Mouse (Mus musculus) frontal cortex, postnatal 14 days (tissue): ENCODE results near the gene Patj.

Experiments used
- DNase-seq, 2 experiments: peaks; one replicate each; pipeline ENCODE4 v3.0.0; 2022; ENCODE audit warnings: low spot score in 2 of 2

Gene Patj

DNA sequence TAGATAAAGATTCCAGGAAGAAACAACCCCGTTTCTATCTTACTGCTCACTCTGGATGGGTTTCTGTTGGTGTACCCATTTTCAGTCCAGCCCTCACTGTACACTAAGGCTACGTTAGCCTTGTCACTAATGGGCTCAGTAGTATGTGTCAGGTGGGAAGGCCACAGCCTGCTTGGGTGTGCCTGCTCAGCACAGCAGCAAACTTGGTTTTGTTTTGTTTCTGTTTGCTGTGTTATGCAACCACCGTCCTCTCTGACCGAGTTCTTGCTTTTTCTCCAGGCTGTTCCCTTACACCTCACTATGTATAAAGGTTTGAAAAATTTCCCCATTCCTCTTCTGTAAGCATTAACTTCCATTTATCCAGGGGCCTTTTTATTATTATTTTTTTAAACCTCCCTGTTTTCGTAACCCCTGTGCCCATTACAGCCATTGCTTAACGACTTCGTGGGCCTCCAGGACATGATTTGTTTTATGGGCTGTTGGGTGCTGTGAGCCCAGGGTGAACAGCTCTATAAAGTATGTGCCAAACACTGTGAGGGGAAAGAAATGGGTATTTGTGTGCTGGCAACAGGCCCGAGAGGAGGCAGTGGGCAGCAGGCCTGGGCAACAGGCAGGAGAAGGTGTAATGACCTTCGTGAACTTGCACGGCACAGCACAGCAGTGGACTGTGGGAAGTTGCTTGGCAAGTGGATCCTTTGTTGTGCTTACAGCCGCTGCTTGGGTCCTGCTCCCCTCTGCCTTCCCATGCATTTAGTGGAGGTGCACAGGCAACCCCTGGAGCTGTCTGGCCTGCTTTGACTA lies 113.1 kb downstream of the Patj start:
- no peak for DNase-seq

DNA sequence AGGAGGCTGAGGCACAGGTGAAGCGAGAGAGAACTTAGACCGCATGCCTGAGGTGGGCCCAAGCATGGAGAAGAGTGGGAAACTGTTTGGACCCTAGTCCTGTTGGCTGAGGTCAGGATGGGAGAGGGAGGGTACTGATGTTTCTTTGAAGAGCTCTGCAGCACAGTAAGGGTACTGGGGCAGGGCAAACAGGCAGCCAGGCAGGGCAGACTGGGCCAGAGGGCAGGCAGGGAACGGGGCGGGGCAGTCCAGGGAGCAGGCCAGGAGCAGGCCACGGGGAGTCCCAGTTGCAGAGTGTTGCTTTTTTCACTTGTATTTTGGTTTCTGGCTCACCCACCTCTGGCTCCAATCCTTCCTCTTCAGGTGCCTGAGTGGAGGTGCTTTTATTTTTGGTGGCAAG lies 114.4 kb downstream of the Patj start:
- no peak for DNase-seq

DNA sequence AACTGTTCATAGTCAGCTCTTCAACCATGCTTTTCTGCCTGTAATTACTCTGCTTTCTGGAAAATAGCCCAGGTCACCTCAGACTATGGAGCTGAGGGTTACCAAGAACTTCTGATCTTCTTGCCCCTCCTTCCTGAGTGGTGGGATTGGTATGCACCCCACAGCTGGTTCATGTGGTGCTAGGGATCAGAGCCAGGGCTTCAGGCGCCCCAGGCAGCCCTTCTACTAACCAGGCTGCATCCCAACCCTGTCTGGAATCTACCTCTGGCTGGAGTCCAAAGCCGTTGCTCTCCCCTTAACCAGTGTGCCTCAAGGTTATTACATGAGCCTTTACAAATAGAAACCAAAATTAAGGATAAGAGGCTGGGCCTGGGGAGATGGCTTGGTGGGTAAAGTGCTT lies 115.7 kb downstream of the Patj start:
- no peak for DNase-seq

DNA sequence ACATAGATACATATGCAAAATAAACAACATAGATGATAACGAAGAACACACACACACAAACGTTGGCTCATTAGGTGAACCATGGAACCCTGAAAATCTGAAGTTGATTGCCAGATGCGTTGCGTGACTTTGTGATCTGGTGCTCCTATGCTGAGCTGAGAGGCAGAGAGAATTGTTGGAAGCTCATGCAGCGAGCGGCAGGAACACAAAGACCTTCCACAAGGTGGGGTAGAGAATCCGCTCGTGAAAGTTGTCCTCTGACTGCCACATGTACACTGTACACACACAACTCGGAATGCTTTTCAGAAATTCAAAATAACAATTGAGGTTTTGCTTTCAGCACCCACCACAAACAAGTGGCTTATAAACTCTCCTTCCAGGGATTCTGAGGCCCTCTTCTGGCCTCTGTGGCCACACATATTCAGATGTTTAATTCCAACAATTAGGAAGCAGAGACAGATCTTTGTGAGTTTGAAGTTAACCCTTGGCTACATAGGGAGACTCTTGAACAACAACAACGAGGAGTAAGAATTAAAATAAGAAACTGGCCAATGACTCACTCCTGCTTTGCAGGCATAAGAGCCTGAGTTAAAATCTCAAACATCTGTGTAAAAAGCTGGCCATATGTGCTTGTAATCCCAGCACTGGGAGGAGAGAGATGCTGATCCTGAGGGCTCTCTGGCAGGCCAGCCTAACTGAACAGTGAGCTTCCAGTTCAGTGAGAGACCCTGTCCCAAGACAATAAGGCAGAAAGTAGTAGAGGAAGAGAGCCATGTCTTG lies 116.6 kb downstream of the Patj start:
- no peak for DNase-seq

DNA sequence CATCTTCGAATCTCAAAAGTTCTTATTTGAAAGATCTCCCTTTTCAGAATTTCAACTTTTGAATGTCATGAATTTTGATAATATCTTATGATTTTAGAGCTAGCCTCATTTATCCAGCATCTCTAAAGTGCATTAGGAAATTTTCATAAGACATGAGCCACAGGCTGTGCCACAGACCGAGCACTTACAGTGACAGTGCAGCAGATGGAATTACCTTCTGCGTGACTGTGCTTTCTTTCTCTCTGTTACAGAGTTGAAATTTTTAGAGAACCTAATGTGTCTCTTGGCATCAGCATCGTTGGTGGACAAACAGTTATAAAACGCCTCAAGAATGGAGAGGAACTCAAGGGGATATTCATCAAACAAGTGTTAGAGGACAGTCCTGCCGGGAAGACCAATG lies 124.9 kb downstream of the Patj start:
- DNase-seq: no peak

DNA sequence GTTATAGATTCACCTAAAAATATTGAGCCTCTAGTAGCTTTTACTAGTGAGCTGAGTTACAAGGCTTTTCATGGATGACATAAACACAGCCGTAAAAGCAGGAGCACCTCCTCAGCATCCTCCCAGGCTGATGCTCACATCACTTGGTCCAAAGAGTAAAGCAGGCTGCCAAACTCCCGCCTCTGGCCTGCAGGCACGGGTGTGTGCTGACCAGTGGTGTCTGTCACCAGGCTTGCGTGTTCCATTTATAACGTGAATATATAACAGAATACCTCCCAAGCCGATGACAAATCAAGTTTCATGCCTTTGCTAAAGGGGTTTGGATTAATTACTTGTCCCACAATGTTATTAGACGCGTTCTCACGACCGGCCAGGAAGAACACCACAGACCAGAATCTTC lies 128.9 kb downstream of the Patj start:
- DNase-seq: no peak

DNA sequence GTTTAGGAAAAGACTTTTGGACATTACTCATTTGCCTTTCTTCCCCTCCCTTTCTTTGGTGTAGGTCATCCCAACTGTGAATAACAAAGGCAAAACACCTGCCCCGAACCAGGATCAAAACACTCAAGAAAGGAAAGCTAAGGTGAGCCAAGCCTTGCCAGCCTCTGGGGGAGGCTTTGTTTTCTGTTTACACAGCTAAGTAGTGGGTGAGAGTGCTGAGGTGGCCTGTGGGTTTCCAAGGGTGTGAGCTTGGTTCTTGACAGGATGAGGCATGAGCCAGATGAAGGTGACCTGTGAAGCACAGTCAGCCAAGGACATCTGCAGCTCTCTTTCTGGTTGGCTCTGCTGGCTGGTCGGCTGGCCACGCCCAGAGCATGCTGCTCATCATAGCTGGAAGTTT lies 139.9 kb downstream of the Patj start:
- no peak for DNase-seq

DNA sequence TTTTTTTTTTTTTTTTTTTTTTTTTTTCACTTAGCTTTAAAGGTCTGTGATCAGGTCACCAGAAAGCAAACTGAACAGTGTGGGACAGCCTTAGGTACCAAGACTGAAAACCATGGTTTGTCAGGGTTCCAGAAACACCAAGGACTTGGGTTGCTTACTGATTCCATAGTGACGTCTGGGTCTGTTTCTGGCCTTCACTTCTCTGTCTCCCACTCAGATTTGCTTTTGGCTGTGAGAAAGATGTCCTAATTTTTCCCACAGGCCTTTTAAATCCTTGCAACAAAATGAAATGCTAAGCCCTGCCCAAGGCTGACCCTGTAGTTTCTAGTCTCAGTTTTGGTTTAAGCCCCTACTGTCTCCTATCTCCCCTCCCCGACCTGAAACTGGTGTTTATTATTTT lies 146.0 kb downstream of the Patj start:
- no peak for DNase-seq

DNA sequence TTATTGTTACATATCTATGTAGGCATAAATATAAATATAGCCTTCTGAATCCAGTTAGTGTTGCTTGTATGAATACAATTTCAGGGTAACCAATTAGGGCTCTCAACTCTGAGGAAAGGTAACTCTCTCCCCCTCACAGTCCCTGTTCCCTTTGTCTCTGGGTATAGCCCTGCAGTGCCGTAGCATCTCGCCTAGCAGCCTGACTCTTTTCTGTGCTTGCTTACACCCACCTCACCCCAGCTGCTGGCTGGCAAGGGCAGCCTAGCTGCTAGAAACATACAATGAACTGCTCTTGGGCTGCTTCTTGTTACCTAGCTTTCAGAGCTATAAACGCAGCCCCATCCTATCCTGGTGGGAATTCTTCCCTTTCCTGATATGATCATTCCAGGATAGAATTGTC lies 147.4 kb downstream of the Patj start:
- DNase-seq: no peak

DNA sequence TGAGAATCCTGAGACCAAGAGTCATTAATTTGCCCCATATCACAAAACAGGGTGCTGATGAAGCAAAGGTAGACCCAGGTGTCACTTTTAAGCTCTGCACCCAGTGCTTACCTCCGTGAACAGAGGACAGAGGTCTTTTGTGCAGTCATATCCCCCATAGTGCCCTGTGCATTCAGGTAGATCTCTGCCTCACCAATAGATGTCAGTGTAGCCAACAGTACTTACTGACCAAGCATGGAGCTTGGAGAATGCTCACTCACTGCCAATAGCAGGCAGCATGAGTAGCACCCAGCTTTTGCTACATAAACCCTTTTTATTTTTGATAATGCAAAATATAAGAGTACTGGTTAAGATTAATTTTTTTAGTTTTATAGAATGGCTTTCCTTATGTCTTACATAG lies 149.8 kb downstream of the Patj start:
- DNase-seq: no peak

DNA sequence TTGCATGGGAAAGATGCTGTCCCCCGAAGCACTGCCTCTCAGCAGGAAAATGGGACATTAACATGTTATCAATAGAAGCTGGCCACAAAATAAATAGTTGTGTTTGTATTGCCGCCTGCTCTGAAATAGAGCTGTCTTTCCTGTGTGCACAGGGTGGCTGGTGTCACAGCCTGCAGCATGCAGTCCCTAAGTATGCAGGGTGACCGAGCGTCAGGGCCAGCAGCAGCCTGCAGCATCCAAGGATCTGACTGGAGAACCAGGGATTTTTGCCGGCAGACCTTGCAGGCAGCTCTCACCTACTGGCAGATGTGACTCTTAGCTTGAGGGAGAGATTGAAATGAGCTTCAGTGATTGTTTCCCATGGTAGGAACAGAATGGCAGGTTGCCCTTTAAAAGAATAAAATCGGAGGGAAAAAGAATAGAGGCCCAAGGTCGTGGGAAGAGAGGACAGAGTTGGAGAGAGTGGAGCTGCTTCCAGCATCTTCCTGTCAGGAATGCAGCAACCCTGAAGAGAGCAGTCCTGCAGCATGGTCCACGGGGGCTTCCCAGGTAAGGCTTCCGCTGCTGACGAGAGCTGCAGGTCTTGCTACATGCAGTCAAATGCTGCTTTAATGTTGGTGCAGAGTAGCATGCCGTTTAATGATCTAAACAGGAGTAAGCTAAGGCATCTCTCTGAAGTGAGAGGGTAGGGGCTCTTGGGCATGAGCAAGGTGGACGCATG lies 151.0 kb downstream of the Patj start:
- DNase-seq: no peak

DNA sequence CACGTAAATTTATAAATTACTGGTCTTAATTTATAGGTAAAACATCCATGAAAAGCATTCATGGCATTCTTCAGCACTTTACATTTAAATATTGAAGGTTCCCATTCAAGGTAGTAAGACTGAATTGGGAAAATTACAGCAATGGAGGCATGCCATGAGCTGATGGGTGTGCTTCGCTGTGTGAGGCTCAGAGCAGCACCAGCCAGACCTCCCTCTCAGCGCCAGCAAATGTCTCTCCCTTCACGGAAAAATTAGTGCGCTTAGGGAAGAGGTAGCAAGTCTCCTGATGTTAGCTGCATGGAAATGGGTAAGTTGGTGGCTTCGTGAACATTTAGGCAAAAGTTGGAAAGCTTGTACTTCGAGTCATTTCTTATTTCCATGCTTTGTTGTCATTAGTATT lies 153.9 kb downstream of the Patj start:
- DNase-seq: no peak

DNA sequence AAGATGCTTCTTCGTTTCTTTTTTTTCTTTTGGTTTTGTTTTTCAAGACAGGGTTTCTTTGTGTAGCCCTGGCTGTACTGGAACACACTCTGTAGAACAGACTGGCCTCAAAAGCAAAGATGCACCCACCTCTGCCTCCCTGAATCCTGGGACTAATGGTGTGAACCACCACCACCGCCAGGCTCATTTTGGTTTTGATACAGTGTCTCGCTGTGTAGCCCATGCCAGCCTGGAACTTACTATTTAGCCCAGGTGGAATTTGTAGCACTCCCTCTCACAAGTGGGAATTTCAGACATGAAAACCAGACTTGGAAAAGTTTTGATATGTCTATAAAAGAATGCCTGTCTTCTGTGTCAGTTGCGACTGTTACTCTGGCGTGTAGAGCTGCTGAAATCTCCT lies 154.5 kb downstream of the Patj start:
- no peak for DNase-seq

DNA sequence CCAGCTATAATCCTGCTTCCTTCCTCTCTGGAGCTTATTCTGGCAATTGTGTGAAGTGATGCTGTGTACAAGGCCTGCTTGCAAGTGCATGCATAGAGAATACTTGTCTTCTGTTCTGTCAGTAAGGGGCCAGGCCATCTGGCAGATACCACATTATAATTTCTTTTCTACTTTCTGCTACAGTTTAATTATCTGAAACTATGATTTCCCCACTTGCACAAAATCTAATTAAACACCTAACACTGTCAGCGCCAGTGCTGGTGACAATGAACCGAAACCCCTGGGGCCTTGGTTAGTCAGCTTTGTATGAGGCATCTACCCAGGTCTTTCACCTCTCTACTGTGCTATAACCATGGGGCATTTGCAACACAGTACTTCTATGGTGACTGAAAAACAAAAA lies 160.1 kb downstream of the Patj start:
- DNase-seq: no peak

DNA sequence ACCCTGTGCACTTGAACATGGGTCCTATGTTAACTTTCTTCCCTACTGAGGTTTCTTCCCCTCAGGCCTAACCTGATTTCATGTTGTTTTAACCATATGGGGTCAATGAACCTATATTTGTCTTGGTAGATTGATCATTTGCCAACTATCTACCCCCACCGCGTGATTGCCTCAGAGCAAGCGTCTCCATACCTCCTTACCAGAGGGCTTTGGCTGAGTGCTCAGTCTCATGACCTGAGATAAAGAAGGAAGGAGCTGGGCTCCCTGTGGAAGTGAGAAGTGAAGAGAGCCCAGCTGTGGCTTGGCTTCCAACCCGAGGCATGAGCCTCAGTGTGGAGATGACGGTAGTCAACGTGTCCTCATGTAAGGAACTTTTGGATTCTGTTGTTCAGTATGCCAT lies 160.9 kb downstream of the Patj start:
- DNase-seq: no peak

DNA sequence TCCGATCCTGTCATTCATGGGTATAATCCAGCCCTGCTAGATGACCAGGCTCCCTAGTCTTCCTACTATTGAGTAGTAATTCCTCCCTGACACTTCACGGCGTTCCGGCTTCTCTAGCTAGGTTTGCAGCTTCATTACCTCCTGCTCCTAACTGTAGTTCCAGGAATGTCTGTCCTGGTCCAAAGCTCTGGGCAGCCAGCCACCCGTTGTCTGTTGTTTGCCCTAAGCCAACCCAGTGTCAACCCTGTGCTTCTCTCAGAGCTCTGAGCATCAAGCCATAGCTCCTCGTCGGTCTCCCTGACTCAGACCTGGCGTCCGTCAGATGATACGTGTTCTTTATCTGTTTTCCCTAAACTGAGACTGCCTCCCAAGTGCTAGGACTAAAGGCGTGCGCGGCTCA lies 161.6 kb downstream of the Patj start:
- DNase-seq: no peak

DNA sequence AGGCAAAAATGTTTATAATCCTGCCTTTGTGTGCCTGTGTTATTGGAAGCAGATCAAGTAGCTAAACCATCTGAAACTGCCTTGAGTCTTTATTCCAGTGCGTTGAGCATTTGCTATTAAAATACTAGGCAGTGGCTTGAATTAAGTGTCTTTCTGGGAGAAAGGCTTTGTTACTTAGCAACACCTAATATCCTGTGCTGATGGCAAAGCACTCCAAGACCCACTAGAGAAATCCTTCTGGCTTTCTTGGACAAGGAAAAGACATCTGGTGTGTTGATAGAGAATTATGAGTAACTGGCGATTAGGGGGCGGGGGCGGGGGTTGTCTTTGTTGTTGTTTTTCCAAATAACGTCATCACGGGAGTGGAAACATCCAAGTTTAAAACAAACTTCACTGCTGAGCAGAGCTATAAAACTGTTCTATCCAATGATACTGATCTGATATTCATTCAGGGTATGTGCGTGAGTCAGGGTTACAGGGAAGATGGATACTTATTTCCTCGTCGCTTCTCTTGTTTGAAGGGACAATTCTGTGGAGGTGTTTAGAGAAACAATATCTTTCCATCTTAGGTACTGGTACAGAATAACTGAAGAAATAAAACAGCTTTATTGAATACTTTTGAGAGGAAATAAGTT lies 164.7 kb downstream of the Patj start:
- DNase-seq: no peak

DNA sequence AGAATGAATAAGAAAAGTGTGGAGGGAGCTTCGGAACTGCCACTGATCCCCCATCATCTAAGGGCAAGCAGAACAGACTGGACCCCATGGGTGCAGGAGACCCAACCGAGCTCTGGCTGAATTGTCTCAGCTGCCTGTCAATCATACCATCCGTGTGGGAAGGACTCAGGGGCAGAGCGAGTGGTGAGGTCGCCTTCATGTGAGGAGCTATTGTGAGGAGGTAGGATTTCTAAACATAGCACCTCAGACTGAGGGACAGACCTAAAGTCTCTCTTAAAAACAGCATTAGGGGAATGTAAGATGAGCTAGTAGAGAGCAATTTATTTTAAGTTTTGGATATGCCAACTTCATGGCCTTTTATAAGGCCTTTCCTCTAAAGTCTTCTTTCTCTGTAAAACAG lies 167.5 kb downstream of the Patj start:
- no peak for DNase-seq

DNA sequence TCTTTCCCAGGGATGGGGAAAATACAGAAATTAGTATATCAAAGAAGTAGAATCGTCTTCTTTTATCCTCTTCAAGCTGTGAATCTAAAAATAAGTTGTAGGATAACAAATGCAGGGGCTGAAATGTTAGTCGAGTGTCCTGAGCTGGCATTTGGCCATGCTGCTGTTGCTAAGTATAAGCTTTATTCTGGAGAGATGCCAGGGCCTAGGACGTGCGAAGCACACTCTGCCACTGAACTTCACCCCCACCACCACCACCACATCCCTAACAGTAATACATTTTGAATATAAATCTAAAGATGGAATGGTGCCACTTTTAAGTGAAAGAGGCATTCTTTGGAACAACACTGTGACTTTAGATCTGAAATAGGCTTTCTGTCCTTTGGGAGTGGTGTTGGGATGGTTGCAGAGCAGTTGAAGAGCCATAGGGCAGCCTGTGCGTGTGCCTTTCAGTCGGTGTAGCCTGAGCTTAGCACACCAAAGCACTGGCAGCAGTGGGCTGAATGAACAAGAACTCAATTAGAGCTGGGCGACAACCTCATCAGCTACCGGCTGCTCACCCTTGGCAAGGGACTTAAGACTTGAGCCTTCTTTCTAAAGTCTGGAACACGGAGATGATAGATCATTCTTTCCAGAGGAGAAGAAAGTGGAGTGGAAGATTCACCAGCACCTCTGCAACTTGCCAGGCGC lies 168.1 kb downstream of the Patj start:
- no peak for DNase-seq

DNA sequence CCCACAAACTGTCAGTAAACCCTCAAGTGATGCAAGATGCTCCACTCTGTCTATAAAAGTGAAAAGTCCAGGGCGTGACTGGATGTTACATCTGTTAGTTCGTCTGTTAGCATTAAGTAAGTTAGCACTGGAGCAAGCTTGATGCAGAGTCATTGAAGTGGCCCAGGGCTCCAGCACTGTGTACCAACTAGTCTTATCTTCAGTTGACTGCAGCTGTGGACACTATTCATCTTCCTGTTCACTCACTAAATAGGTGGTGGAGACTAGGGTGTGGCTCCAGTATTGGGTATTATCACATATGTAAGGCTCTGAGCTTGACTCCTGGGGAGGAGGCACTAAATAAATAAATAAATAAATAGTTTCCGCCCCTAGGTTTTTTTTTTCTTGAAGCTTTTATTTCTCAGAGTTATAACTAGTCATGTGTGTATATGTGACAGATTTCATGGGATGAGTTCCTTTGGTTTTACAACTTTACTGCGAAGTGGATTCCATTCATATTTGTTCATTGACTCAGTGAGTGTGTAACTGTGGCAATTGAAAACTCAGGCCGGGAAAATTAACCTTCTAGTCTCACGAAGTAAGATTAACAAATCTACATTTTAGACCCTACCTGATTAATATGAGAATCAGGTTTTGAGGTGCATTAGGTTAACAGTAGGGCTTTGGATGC lies 168.7 kb downstream of the Patj start:
- DNase-seq: no peak

DNA sequence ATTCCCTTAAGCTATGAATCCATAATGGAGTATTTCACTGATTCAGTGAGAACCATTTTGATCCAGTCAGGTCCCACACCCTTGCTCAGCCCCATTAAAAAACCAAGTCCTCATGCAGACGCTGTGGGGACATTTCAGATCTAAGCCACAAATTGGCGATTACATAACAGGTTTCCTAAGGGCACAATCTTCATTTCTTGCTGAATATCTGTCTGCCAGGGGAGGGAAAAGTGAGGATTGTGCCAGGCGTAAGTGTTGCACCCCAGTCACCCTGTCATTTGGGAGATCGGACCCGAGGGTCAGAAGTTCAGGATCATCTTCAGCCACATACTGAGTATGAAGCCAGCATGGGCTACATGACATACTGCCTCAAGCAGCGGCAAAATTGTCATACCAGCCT lies 171.2 kb downstream of the Patj start:
- no peak for DNase-seq
